Mouse (Mus musculus) adrenal gland, postnatal 14 days (tissue): ENCODE data around the gene Atp11a. TPM values are rescaled to one million over a fixed set of nuclear protein-coding genes. Genes with fewer than 3 reads are reported as not detected.

ENCODE experiments used
- DNase-seq: peaks from one replicate; pipeline ENCODE4 v3.0.0; 2021; ENCODE audit warnings: mixed read lengths
- total RNA-seq: library from RNA; stranded (reverse); gene quantifications from 2 replicates; pipeline ENCODE4 v1.2.3, GENCODE M21; 2021

The Atp11a gene
- total RNA-seq, 1 experiment from 2014 or later: 72.1 TPM

GRCm38 (mm10) chr8:12769296-12769695, 12.5 kb downstream of the Atp11a start:
- DNase-seq: no peak

GRCm38 (mm10) chr8:12772319-12772718, 15.5 kb downstream of the Atp11a start:
- no peak for DNase-seq

GRCm38 (mm10) chr8:12773914-12774313, 17.1 kb downstream of the Atp11a start:
- DNase-seq: no peak

GRCm38 (mm10) chr8:12774872-12775298, 18.1 kb downstream of the Atp11a start:
- DNase-seq: no peak

GRCm38 (mm10) chr8:12775302-12775975, 18.6 kb downstream of the Atp11a start:
- no peak for DNase-seq

- DNase-seq: no peak
These were observed 19.4 kb downstream of the Atp11a start for GRCm38 (mm10) chr8:12776166-12776565.

- DNase-seq: no peak
These were observed 20.4 kb downstream of the Atp11a start for GRCm38 (mm10) chr8:12777171-12777570.

- peak; percentile 63 for DNase-seq
These were observed 22.7 kb downstream of the Atp11a start for GRCm38 (mm10) chr8:12779541-12779940.

GRCm38 (mm10) chr8:12785508-12785907, 28.7 kb downstream of the Atp11a start:
- DNase-seq: no peak

GRCm38 (mm10) chr8:12786261-12786957, 29.6 kb downstream of the Atp11a start:
- no peak for DNase-seq

GRCm38 (mm10) chr8:12786958-12787301, 30.1 kb downstream of the Atp11a start:
- no peak for DNase-seq

GRCm38 (mm10) chr8:12787427-12787826, 30.6 kb downstream of the Atp11a start:
- DNase-seq: no peak

GRCm38 (mm10) chr8:12788695-12789094, 31.9 kb downstream of the Atp11a start:
- peak; percentile 23 for DNase-seq

GRCm38 (mm10) chr8:12795011-12795671, 38.3 kb downstream of the Atp11a start:
- no peak for DNase-seq

GRCm38 (mm10) chr8:12799099-12799498, 42.3 kb downstream of the Atp11a start:
- no peak for DNase-seq

GRCm38 (mm10) chr8:12799832-12800231, 43.0 kb downstream of the Atp11a start:
- DNase-seq: no peak

- no peak for DNase-seq
These were observed 43.4 kb downstream of the Atp11a start for GRCm38 (mm10) chr8:12800246-12800645.

- no peak for DNase-seq
These were observed 44.8 kb downstream of the Atp11a start for GRCm38 (mm10) chr8:12801586-12801985.

- no peak for DNase-seq
These were observed 46.3 kb downstream of the Atp11a start for GRCm38 (mm10) chr8:12803121-12803520.

GRCm38 (mm10) chr8:12804909-12805308, 48.1 kb downstream of the Atp11a start:
- peak; percentile 26 for DNase-seq

GRCm38 (mm10) chr8:12805569-12805968, 48.8 kb downstream of the Atp11a start:
- DNase-seq: no peak

GRCm38 (mm10) chr8:12808018-12808417, 51.2 kb downstream of the Atp11a start:
- peak; percentile 16 for DNase-seq

GRCm38 (mm10) chr8:12809516-12809915, 52.7 kb downstream of the Atp11a start:
- no peak for DNase-seq
